Mouse (Mus musculus): Measurements from ENCODE around the gene Diexf. TPM values are rescaled to one million over a fixed set of nuclear protein-coding genes. Genes with fewer than 3 reads are reported as not detected.

Diexf gene
- polyA plus RNA-seq, 1 experiment from 2014 or later, result 10.1 TPM

GRCm38 (mm10) chr1:193153561-193153960 is 23.5 kb upstream of the Diexf start:
- H3K9me3 ChIP-seq (replicated peaks), result no peaks in the 10 kb centered on the region
- WGBS, result 22% methylated on average over 16 of the region's 16 CpGs
- peaks cover 58% of the 10 kb centered on the region for H3K27me3 ChIP-seq (ENCODE audit: low read depth, poor library complexity, severe bottlenecking)
- no peak for DNase-seq (ENCODE audit: low spot score)
- no peaks in the 10 kb centered on the region for H3K36me3 ChIP-seq
- no peak overlapping the region for H3K27ac ChIP-seq
- peak overlapping the region; percentile 46 for H3K4me3 ChIP-seq
- H3K4me1 ChIP-seq, result peaks cover 10% of the 10 kb centered on the region

DNA sequence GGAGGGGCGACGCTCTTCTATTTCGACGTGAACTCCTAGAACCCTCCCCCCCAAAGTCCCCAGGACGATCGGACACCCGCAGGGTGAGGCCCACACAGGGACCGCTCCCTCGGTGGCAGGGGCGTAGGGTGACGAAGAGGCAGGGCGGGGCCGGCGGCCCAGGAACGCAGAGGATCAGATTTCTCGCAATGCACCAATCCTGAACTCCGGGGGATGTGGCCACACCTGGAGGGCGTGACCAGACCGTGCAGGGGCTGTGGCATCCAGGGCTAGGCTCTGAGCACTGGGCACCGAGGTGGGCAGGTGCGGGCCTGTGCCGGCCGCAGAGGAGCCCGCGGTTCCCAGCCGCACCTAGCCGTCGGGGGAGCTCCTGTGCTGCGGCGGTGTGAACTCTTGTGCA is 22.8 kb upstream of the Diexf start, which contains the start of gene Irf6:
Irf6 (plus strand) TSS at position 240 of the 400 bp plus-strand sequence.
- Histone ChIP-seq H3K27me3 (ENCODE audit: low read depth, poor library complexity, severe bottlenecking) (peaks cover 58% of the 10 kb centered on the region), H3K4me3 (peak within 1 kb of the TSS; percentile 46), H3K9me3 (replicated peaks) (no peaks in the 10 kb centered on the region), H3K36me3 (no peaks in the 10 kb centered on the region), H3K27ac (peak within 1 kb of the TSS; percentile 14; the same call in 1 of the 2 replicates), H3K4me1 (peaks cover 10% of the 10 kb centered on the region)
- WGBS, result 1% methylated on average over 30 of the region's 30 CpGs
- DNase-seq (ENCODE audit: low spot score), result peak; percentile 70

DNA sequence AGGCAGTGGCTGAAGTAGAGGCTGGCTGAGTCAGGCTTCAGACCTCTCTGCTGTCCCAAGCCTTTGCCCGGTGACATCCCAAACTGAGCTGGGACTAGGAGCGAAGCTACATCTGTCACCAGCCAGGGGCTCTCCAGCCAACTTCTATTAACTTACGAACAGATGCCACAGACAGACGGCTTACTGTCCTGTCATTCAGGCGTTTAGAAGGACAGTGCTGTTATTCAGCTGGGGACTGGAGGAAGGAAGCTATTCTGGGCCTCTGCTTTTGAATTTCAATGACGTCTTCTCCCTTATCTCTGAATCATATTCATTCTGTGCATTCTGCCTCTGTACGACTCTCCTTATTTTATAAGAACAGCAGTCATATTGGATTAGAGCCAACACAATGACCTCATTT is 21.1 kb upstream of the Diexf start:
- DNase-seq (ENCODE audit: low spot score), result no peak
- Histone ChIP-seq H3K27ac (no peak overlapping the region), H3K9me3 (replicated peaks) (no peaks in the 10 kb centered on the region), H3K36me3 (no peaks in the 10 kb centered on the region), H3K4me3 (no peak overlapping the region), H3K27me3 (ENCODE audit: low read depth, poor library complexity, severe bottlenecking) (peaks cover 58% of the 10 kb centered on the region), H3K4me1 (peaks cover 10% of the 10 kb centered on the region)
- WGBS, result 50% methylated on average over 7 of the region's 7 CpGs

DNA sequence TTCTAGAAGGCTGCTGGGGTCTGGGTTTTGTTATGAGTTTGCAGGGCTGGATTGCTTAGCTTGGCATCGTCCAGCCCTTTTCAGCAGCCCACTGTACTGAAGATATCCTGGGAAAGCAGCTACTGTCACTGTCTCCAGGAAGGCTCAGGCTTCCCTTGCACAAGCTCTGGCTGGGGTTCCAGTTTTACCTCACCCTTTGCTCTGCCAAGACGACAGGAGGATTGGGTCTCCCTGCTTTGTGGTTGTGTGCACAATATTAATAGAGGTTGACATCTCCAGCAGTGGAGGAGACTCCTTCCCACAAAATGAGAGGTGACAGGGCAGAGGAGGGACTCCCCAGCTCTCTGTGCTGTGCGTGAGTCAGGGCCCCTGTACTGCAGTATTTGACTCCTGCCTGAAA is 19.2 kb upstream of the Diexf start:
- Histone ChIP-seq H3K4me3 (no peak overlapping the region), H3K4me1 (peaks cover 10% of the 10 kb centered on the region), H3K27ac (no peak overlapping the region), H3K36me3 (no peaks in the 10 kb centered on the region), H3K9me3 (replicated peaks) (no peaks in the 10 kb centered on the region), H3K27me3 (ENCODE audit: low read depth, poor library complexity, severe bottlenecking) (peaks cover 47% of the 10 kb centered on the region)
- WGBS, result 70% methylated on average over 3 of the region's 3 CpGs
- DNase-seq (ENCODE audit: low spot score), result no peak

DNA sequence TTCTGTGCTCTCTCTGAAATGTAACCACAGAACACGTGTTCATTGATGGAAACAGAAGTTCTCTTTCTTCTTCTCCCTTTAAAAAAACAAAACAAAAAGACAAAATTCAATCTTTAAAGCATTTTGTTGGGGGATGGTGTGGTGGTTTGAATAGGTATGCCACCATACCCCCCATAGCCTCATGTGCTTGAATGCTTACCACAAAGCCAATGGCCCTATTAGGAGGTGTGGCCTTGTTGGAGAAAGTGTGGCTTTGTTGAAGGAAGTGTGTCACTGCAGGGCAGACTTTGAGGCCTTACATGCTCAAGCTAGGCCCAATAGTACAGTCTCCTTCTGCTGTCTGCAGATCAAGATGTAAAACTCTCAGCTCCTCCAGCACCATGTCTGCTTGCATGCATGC is 16.3 kb upstream of the Diexf start:
- Histone ChIP-seq H3K27ac (no peak overlapping the region), H3K27me3 (ENCODE audit: low read depth, poor library complexity, severe bottlenecking) (peaks cover 19% of the 10 kb centered on the region), H3K4me3 (no peak overlapping the region), H3K36me3 (no peaks in the 10 kb centered on the region), H3K4me1 (peaks cover under 1% of the 10 kb centered on the region; the same call in 1 of the 2 replicates), H3K9me3 (replicated peaks) (no peaks in the 10 kb centered on the region)
- no peak for DNase-seq (ENCODE audit: low spot score)
- 77% methylated on average over 1 of the region's 1 CpGs for WGBS

- no peak for DNase-seq (ENCODE audit: low spot score)
- Histone ChIP-seq H3K9me3 (replicated peaks) (no peaks in the 10 kb centered on the region), H3K27ac (no peak overlapping the region), H3K36me3 (no peaks in the 10 kb centered on the region), H3K4me1 (peaks cover 6% of the 10 kb centered on the region; the same call in 1 of the 2 replicates), H3K4me3 (no peak overlapping the region), H3K27me3 (ENCODE audit: low read depth, poor library complexity, severe bottlenecking) (0 out of 2 replicates have a peak, but pooled peaks cover 6% of the 10 kb centered on the region)
- 82% methylated on average over 4 of the region's 4 CpGs for WGBS
These were observed 15.0 kb upstream of the Diexf start for GRCm38 (mm10) chr1:193145101-193145500.

DNA sequence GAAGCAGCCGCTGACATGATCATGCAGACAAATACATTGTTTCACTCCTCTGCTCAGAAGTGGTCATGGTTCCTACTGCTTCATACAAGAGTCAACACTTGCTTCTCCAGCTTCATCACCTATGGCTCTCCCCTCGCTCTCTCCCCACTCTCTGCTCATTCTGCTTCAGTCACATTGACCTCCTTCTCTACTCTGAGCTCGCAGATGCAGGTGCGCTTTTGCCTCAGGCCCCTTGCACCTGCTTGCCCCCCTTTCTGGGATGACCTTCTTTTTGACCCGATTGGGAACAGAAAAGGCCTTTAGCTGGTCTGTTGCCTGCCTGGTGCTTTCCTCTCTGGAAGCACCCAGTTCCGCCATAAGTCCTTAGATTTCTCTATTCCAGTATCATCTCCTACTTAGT is 14.4 kb upstream of the Diexf start:
- 0 out of 2 replicates have a peak, but pooled peaks cover 6% of the 10 kb centered on the region for H3K27me3 ChIP-seq (ENCODE audit: low read depth, poor library complexity, severe bottlenecking)
- 90% methylated on average over 6 of the region's 6 CpGs for WGBS
- H3K27ac ChIP-seq, result no peak overlapping the region
- H3K4me3 ChIP-seq, result no peak overlapping the region
- H3K4me1 ChIP-seq, result peaks cover 10% of the 10 kb centered on the region; the same call in 1 of the 2 replicates
- no peaks in the 10 kb centered on the region for H3K9me3 ChIP-seq (replicated peaks)
- H3K36me3 ChIP-seq, result no peaks in the 10 kb centered on the region
- no peak for DNase-seq (ENCODE audit: low spot score)

DNA sequence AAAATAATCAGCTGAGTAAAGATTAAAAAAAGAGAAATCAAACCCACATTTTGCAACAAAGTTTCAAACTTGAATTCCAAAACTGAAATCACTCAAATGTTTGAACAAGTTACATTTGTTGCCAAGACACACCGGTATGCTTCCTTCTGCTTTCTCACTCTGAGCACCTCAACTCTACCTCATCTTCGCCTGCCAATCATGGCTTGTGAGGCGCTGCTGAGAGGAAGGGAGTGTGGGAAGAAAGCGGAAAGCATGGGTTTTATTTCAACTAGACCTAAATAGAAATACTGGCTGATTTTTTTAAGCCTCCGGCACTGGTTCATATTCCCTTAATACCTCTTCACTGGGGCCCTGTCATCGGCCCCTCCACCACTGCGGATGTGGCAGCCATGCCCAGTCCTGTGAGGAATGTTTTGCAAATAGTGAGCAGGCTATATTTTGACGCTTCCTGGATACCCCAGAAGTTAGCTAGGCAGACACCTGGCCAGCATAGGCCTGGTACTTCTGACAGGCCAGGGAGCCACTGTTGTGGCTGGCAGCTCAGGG is 12.5 kb upstream of the Diexf start:
- WGBS, result 88% methylated on average over 8 of the region's 8 CpGs
- H3K27ac ChIP-seq, result no peak overlapping the region
- peaks cover 17% of the 10 kb centered on the region; the same call in 1 of the 2 replicates for H3K4me1 ChIP-seq
- DNase-seq (ENCODE audit: low spot score), result no peak
- 0 out of 2 replicates have a peak, but pooled peaks cover 6% of the 10 kb centered on the region for H3K27me3 ChIP-seq (ENCODE audit: low read depth, poor library complexity, severe bottlenecking)
- no peak overlapping the region for H3K4me3 ChIP-seq
- no peaks in the 10 kb centered on the region for H3K9me3 ChIP-seq (replicated peaks)
- H3K36me3 ChIP-seq, result no peaks in the 10 kb centered on the region

DNA sequence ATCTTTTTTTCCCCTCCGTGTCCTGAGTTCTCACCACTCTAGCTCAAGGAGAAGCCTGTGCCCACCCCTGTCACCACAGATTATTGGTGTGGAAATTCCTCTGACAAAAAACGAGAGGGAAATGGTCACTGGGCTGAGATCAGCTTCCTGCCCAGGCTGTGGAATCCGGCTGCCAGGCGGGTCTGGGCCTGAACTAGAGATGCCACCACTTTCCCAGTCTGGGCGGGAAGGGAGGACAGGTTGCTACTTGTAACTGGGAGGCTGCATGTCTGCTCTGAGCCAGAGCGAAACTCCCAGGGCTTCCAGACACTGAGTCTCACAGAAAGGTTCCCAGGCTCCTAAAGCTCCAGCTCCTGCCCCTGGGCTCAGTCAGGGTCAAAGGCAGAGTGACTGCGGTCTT is 11.0 kb upstream of the Diexf start:
- no peak overlapping the region for H3K4me3 ChIP-seq
- H3K9me3 ChIP-seq (replicated peaks), result no peaks in the 10 kb centered on the region
- peak; percentile 38 for DNase-seq (ENCODE audit: low spot score)
- peaks cover 17% of the 10 kb centered on the region; the same call in 1 of the 2 replicates for H3K4me1 ChIP-seq
- 0 out of 2 replicates have a peak, but pooled peaks cover 6% of the 10 kb centered on the region for H3K27me3 ChIP-seq (ENCODE audit: low read depth, poor library complexity, severe bottlenecking)
- H3K27ac ChIP-seq, result peak overlapping the region; percentile 3; the same call in 1 of the 2 replicates
- 74% methylated on average over 7 of the region's 7 CpGs for WGBS
- H3K36me3 ChIP-seq, result no peaks in the 10 kb centered on the region

DNA sequence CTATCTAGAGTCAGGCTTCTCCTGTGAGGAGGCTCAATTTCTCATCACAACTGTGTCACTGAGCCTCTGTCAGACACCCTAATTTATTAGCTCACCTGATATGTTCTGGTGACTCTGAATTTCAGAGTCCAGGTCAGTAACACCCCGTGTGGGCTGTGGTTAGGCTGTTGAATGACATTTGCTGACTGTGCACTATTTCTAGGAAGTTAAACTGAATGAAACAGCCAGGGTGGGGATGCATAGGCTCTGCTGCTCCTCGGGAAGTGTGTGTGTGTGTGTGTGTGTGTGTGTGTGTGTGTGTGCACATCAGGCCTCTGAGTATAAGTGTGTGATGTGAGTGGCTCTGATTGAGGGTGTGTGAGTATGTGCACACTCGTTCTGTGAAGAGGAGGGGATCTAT is 8.6 kb upstream of the Diexf start:
- Histone ChIP-seq H3K4me1 (peaks cover 17% of the 10 kb centered on the region; the same call in 1 of the 2 replicates), H3K27ac (no peak overlapping the region)

DNA sequence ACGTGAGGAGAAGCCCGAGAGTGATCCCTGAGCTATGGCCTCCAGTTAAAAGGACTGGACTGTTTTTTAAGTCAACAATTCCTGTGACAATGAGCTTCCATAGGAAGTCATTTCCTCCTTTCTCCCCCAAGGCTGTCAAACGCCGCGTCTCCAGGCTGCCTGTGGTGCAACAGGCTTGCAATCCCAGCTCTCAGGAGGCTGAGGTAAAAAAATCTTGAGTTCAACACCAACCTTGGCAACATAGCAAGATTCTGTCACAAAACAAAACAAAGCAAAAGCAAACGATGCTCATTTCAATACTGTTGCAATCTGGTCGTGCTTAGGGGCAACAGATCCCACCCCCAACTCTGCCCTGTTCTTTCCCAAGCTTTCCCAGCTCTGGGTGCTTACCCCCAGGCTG is 8.0 kb upstream of the Diexf start:
- WGBS, result 60% methylated on average over 7 of the region's 7 CpGs
- H3K4me3 ChIP-seq, result no peak overlapping the region
- DNase-seq (ENCODE audit: low spot score), result no peak
- no peaks in the 10 kb centered on the region for H3K36me3 ChIP-seq
- peaks cover 17% of the 10 kb centered on the region; the same call in 1 of the 2 replicates for H3K4me1 ChIP-seq
- H3K27ac ChIP-seq, result no peak overlapping the region
- no peaks in the 10 kb centered on the region for H3K9me3 ChIP-seq (replicated peaks)
- no peaks in the 10 kb centered on the region for H3K27me3 ChIP-seq (ENCODE audit: low read depth, poor library complexity, severe bottlenecking)

More for the DNA sequence above, 8.6 kb upstream of the Diexf start:
- Histone ChIP-seq H3K36me3 (no peaks in the 10 kb centered on the region), H3K4me3 (no peak overlapping the region), H3K27me3 (ENCODE audit: low read depth, poor library complexity, severe bottlenecking) (no peaks in the 10 kb centered on the region), H3K9me3 (replicated peaks) (no peaks in the 10 kb centered on the region)
- 71% methylated on average over 3 of the region's 3 CpGs for WGBS
- no peak for DNase-seq (ENCODE audit: low spot score)

DNA sequence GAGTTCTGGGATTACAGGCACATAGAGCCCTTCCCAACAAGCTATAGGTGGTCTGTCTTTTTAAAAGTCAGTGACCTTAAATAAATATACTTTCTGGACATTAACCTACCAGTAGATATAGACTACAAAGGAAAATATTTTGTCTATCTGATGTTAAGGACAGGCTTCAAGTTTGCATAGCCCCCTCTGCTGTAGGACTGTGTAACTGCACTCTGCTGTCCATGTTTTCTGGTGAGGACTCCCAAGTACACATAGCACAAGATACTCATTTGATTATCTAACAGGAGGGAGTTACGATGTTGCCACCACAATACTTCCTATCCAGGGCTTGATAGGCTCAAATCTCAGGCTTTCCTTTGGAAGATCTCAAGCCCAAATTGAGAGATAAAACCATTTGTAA is 3.7 kb upstream of the Diexf start:
- Histone ChIP-seq H3K27ac (no peak overlapping the region), H3K4me1 (peaks cover 18% of the 10 kb centered on the region), H3K4me3 (no peak overlapping the region), H3K27me3 (ENCODE audit: low read depth, poor library complexity, severe bottlenecking) (no peaks in the 10 kb centered on the region), H3K36me3 (no peaks in the 10 kb centered on the region), H3K9me3 (replicated peaks) (no peaks in the 10 kb centered on the region)
- no peak for DNase-seq (ENCODE audit: low spot score)
- WGBS, result 95% methylated on average over 1 of the region's 1 CpGs

- no peak overlapping the region for H3K27ac ChIP-seq
- H3K27me3 ChIP-seq (ENCODE audit: low read depth, poor library complexity, severe bottlenecking), result no peaks in the 10 kb centered on the region
- no peaks in the 10 kb centered on the region for H3K9me3 ChIP-seq (replicated peaks)
- DNase-seq (ENCODE audit: low spot score), result no peak
- peaks cover 10% of the 10 kb centered on the region for H3K36me3 ChIP-seq
- peaks cover 11% of the 10 kb centered on the region for H3K4me1 ChIP-seq
- no peak overlapping the region for H3K4me3 ChIP-seq
These were observed 2.3 kb upstream of the Diexf start for GRCm38 (mm10) chr1:193132385-193132784.
